Mouse (Mus musculus): ENCODE measurements at regions not wholly inside any gene's neighbourhood (a gene's known extent, or its start where the extent isn't known, plus 50 kb on each side); places are given as distances from the start of the nearest gene placed in this dataset.

DNA sequence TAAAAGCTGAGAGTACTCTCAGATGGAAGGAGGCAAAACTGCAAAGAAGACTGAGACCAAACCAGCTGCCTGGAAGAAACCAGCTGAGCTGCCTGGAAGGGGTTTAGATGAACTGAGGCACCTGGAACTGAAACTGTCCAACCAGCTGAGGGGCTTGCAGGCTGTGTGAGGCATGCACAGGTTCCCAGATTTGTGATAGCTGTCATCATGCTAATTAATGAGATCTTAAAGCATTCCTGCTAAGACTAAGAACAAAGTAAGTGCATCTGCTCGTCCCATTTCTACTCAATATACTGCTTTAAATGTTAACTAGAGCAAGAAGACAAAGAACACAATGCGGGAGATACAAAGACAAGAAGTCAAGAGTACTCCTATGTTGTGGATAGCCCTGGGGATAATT lies 71.1 kb upstream of the Spred1 start:
- TF ChIP-seq CTCF (IDR thresholded peaks at IDR 0.05; ENCODE audit: low read depth) (no peak), EP300 (IDR thresholded peaks at IDR 0.05; ENCODE audit: low read depth) (no peak)
